Mouse (Mus musculus) midbrain, embryonic 16.5 days (tissue): ENCODE data around the gene Akr1e1. TPM values are rescaled to one million over a fixed set of nuclear protein-coding genes. Genes with fewer than 3 reads are reported as not detected.
"Not testable (repeated sequence)": the region's sequence is repeated elsewhere in the genome, so short reads cannot be mapped to it uniquely, and the experiment has no call there.

Experiments
- ATAC-seq: fragments of 200-750 bp; cut with Nextera tagmentation; 2 replicates; pipeline ENCODE4 v1.8.0; 2017; ENCODE audit warnings: moderate TSS enrichment
- H3K27ac ChIP-seq: fragments of 300-500 bp; sonication (generic); 2 replicates; pipeline ENCODE4 v1.5.1; 2014; ENCODE audit warnings: mild to moderate bottlenecking, low read length, mixed read lengths
- H3K27me3 ChIP-seq: fragments of 300-500 bp; sonication (generic); 2 replicates; pipeline ENCODE4 v1.6.1; 2014; ENCODE audit warnings: low read depth, low read length, mixed read lengths; ENCODE audit not compliant: control insufficient read depth, insufficient read depth
- H3K36me3 ChIP-seq: fragments of 300-500 bp; sonication (generic); 2 replicates; pipeline ENCODE4 v1.6.1; 2014; ENCODE audit warnings: mild to moderate bottlenecking, low read length, moderate library complexity, mixed read lengths; ENCODE audit not compliant: control insufficient read depth, insufficient read depth
- H3K4me1 ChIP-seq: fragments of 300-500 bp; sonication (generic); 2 replicates; pipeline ENCODE4 v1.6.1; 2014; ENCODE audit warnings: mild to moderate bottlenecking, low read length, mixed read lengths; ENCODE audit not compliant: control insufficient read depth, insufficient read depth
- H3K4me2 ChIP-seq: fragments of 300-500 bp; sonication (generic); 2 replicates; pipeline ENCODE4 v1.6.1; 2014; ENCODE audit warnings: mild to moderate bottlenecking, low read length, mixed read lengths
- H3K4me3 ChIP-seq: fragments of 300-500 bp; sonication (generic); 2 replicates; pipeline ENCODE4 v1.5.1; 2014; ENCODE audit warnings: low read depth, mild to moderate bottlenecking, low read length, moderate library complexity, mixed read lengths
- H3K9ac ChIP-seq: fragments of 300-500 bp; sonication (generic); 2 replicates; pipeline ENCODE4 v1.6.1; 2014; ENCODE audit warnings: low read depth, low read length, mixed read lengths
- H3K9me3 ChIP-seq: fragments of 300-500 bp; sonication (generic); replicated peaks from 2 replicates; pipeline ENCODE4 v1.6.1; 2014; ENCODE audit warnings: mild to moderate bottlenecking, low read length, mixed read lengths; ENCODE audit not compliant: control insufficient read depth, poor library complexity, severe bottlenecking
- WGBS: fragments of 180-500 bp; shearing (Covaris S2); extraction: QIAGEN DNeasy Blood & Tissue Kit; methylation state at CpG from one replicate; pipeline ENCODE4 v1.1.7; 2014; 5-methylcytosine and 5-hydroxymethylcytosine counted together
- polyA plus RNA-seq: library from polyadenylated mRNA; unstranded; fragments of >200 nt; fragmentation: Nextera tagmentation; extraction: Ambion mirVana; gene quantifications from 2 replicates; pipeline ENCODE4 v1.2.1, GENCODE M21; 2015

Gene Akr1e1
- 41.2 and 42.3 TPM in 2 replicates for polyA plus RNA-seq

DNA sequence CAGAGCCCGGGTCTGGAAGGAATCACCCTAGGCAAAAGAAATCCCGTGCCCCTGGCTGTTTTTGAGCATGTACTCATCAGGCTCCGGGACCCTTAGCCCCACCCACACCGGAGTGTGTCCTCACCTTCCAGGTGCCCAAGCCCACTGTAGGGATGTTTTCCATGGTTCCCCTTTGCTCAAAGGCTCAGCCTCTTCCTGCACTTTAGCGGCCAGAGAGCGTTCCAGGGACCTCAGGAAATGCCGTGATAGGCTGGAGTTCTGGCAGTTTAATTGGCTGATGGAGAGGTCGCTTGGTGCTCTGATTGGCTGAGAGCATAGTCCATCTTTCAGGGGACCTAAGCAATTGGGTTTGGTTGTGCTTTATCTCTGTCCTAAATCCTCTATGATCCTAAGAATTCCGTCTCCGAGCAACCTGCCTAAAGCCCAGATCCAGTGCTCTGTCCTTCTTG, at the start of gene Akr1e1:
TSS of gene Akr1e1 (minus strand) at position 214 of the 449 bp plus-strand sequence.
- WGBS = 5% methylated on average over 10 of the region's 10 CpGs
- no peaks in the 10 kb centered on the region; the same call in 1 of the 2 replicates for H3K4me1 ChIP-seq
- peaks cover 2% of the 10 kb centered on the region; the same call in 1 of the 2 replicates for H3K36me3 ChIP-seq
- H3K4me2 ChIP-seq = peak within 1 kb of the TSS; percentile 78
- ATAC-seq = peak; percentile 100
- H3K9me3 ChIP-seq = no peaks in the 10 kb centered on the region
- no peaks in the 10 kb centered on the region for H3K27me3 ChIP-seq
- H3K27ac ChIP-seq = peak within 1 kb of the TSS; percentile 87
- peak within 1 kb of the TSS; percentile 61 for H3K4me3 ChIP-seq
- H3K9ac ChIP-seq = peak within 1 kb of the TSS; percentile 70

DNA sequence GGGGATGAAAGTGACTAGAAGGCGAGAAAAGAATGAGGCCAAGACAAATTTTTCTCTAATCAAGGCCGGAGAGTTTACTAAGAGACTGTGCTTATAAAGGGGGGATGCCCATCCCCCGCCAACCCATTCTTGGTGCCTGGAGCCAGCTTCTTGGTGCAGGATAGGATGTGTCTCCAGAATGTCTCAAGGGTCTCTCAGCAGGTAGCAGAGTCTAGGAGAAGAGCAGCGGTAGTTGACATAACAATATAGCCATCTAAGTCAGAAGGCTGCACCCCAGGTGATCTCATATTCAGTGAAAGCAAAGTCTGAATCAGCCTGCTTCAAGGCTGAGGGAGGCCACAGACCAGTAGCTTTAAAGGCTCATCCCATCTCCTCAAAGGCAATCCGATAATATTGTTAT, 49.4 kb upstream of the Akr1e1 start:
- no peak for ATAC-seq
- no peaks in the 10 kb centered on the region for H3K36me3 ChIP-seq
- 86% methylated on average over 5 of the region's 5 CpGs for WGBS
- H3K27me3 ChIP-seq = no peaks in the 10 kb centered on the region
- H3K4me3 ChIP-seq = no peak overlapping the region
- H3K4me1 ChIP-seq = no peaks in the 10 kb centered on the region
- no peak overlapping the region for H3K27ac ChIP-seq
- no peak overlapping the region for H3K9ac ChIP-seq
- no peaks in the 10 kb centered on the region for H3K9me3 ChIP-seq
- H3K4me2 ChIP-seq = no peak overlapping the region

DNA sequence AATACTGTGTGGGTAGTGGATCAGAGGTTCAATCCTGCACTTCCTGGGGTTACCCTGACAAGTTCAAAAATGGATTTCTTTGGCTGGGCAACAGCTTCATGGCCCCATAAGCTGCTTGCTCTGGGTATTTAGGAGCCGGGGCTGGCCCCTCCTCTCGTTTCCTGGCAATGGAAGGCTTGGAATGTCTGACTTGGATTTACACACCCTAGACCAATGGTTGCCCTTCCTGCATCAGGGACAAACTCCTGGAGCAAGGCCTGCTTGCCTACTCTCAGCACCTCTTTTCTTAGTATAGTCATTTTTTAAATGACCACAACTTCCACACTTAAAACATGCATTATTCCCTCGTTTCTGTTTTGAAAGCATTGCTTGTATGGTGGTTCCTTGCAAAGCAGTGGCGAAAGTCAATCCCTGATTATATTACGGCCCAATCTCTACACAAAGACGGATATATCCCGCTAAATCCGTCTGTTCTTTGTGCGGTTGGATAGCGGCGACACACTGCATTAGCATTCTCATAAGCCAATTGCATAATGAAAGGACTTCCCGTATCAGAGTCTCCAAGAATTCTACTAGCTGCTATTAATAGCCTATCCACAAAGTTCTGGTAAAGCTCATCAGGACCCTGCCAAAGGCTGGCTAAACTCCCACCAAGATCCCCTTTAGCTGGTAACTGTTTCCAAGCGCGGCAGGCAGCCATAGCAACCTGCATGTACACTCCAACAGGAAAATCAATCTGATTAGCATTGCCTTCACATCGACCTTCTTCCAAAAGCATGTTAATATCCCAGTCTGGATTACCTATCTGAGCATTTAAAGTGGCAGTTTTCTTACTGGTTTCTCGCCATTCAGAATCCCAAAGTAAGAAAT, 47.5 kb upstream of the Akr1e1 start:
- H3K9me3 ChIP-seq = 0 out of 2 replicates have a peak, but pooled peaks cover 5% of the 10 kb centered on the region
- no peaks in the 10 kb centered on the region for H3K4me1 ChIP-seq
- peak; percentile 84 for ATAC-seq
- no peak overlapping the region for H3K9ac ChIP-seq
- H3K36me3 ChIP-seq = no peaks in the 10 kb centered on the region
- no peaks in the 10 kb centered on the region for H3K27me3 ChIP-seq
- WGBS = 65% methylated on average over 16 of the region's 16 CpGs
- H3K4me2 ChIP-seq = 0 out of 2 replicates have a peak overlapping the region, but pooled peaks have one; percentile 5
- H3K4me3 ChIP-seq = no peak overlapping the region
- H3K27ac ChIP-seq = no peak overlapping the region

DNA sequence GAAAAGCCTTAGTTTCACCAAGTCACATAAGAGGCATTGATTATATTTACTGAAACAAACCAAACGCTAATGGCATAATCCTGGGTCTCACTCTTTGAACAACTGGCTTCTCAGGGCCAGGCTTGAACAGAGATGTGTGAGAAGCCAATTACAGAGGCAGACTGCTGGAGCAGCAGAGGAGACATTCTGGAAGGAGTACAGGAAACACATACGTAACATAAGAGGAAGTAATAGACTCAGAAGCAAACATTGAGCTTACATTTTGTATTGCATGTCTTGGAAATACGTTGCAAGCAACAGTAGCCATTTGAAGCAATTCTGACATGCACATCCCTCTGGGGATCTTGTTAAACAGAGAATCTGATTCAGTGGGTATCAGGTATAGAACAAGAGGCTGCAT, 41.2 kb upstream of the Akr1e1 start:
- 72% methylated on average over 3 of the region's 3 CpGs for WGBS
- peak; percentile 62; the same call in 1 of the 2 replicates for ATAC-seq
- Histone ChIP-seq H3K27me3 (no peaks in the 10 kb centered on the region), H3K4me3 (no peak overlapping the region), H3K4me2 (no peak overlapping the region), H3K9me3 (0 out of 2 replicates have a peak, but pooled peaks cover 5% of the 10 kb centered on the region), H3K36me3 (no peaks in the 10 kb centered on the region), H3K27ac (no peak overlapping the region; the same call in 1 of the 2 replicates), H3K4me1 (no peaks in the 10 kb centered on the region), H3K9ac (no peak overlapping the region)

DNA sequence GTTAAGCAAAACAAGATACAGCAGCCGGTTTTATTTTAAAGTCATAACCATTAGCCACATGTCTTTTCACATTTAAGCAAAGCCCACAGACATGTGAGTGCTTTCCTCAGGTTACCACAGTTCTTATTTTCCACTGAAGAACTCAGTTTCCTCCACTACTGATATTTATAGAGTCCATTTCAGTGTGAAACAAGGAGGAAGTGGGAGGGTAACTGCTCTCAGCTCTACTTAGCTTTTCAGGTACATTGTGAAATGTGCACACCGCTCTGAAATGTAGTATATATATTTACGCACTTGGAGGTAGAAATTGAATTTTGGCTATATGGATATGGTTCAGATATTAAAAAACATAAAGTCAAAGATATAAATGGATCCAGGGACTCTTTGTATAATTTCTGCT, 36.3 kb upstream of the Akr1e1 start:
- no peak overlapping the region for H3K27ac ChIP-seq
- H3K27me3 ChIP-seq = no peaks in the 10 kb centered on the region
- H3K9me3 ChIP-seq = no peaks in the 10 kb centered on the region
- H3K36me3 ChIP-seq = no peaks in the 10 kb centered on the region
- ATAC-seq = no peak
- no peaks in the 10 kb centered on the region for H3K4me1 ChIP-seq
- WGBS = 94% methylated on average over 3 of the region's 3 CpGs
- no peak overlapping the region for H3K4me3 ChIP-seq
- no peak overlapping the region for H3K4me2 ChIP-seq
- no peak overlapping the region for H3K9ac ChIP-seq

DNA sequence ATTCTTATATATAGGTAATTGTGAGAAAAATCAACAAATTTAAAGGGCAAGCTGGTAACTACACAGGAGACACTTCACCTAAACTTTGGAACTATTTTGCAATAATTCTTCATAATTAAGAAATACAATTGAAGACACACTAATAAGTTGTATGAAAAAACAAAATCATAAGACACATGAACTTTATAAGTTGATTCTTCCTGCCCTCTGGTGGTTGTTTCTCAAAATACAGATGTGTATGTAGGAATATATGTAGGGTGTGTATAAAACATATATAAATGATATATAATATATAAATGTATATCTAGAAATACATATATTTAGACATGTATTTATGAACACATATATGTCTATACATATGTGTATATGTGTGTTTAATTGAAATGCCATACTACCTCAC, 1.9 kb upstream of the Akr1e1 start:
- no peak overlapping the region for H3K4me2 ChIP-seq
- no peak overlapping the region for H3K4me3 ChIP-seq
- H3K4me1 ChIP-seq = no peaks in the 10 kb centered on the region; the same call in 1 of the 2 replicates
- no peak overlapping the region for H3K9ac ChIP-seq
- no peak for ATAC-seq
- no peaks in the 10 kb centered on the region for H3K9me3 ChIP-seq
- no peaks in the 10 kb centered on the region for H3K27me3 ChIP-seq
- no peak overlapping the region for H3K27ac ChIP-seq
- H3K36me3 ChIP-seq = no peaks in the 10 kb centered on the region

DNA sequence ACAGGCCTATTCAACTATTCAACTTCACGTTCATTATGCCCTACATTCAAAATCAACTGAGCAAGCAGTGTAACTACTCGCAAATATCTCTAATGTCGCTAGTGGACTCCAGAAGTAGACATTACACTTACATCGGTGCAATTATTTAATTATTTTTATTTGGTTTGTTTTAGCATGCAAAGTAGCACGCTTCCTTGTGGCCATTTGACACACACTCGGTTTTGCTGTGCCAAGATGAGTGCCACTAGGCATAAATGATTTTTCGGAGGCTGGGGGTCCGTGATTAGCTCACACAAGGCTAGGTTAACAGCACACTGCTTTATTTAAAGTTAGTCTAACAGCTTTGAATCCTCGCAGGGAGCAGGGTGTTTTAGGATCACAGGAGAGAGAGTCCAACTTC, 444 bp downstream of the Akr1e1 start:
- Histone ChIP-seq H3K9me3 (no peaks in the 10 kb centered on the region), H3K27me3 (no peaks in the 10 kb centered on the region), H3K9ac (peak overlapping the region; percentile 68), H3K4me1 (no peaks in the 10 kb centered on the region; the same call in 1 of the 2 replicates), H3K36me3 (peaks cover 2% of the 10 kb centered on the region; the same call in 1 of the 2 replicates), H3K4me3 (peak overlapping the region; percentile 61), H3K27ac (peak overlapping the region; percentile 80), H3K4me2 (peak overlapping the region; percentile 78)
- no peak; the same call in 1 of the 2 replicates for ATAC-seq
- 17% methylated on average over 9 of the region's 9 CpGs for WGBS

DNA sequence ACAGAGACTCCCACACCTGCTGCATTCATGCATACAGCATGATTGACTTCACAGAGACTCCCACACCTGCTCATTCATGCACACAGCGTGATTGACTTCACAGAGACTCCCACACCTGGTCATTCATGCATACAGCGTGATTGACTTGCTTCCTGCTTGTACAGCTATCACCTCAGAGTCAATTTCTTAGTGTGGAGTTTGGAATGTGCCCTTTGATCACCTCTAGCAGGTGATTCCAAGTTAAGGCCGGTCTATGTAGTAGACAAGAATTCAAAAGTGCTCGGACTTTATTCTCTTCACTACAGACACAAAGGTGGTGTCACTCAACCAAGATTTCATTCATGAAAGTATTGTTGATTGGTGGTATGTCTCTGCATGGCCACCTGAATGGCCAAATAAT, 2.2 kb downstream of the Akr1e1 start:
- H3K27ac ChIP-seq = no peak overlapping the region
- H3K9ac ChIP-seq = no peak overlapping the region
- H3K4me2 ChIP-seq = no peak overlapping the region
- H3K4me1 ChIP-seq = no peaks in the 10 kb centered on the region; the same call in 1 of the 2 replicates
- H3K36me3 ChIP-seq = peaks cover 2% of the 10 kb centered on the region; the same call in 1 of the 2 replicates
- 89% methylated on average over 4 of the region's 4 CpGs for WGBS
- H3K9me3 ChIP-seq = no peaks in the 10 kb centered on the region
- no peaks in the 10 kb centered on the region for H3K27me3 ChIP-seq
- H3K4me3 ChIP-seq = no peak overlapping the region
- no peak for ATAC-seq

DNA sequence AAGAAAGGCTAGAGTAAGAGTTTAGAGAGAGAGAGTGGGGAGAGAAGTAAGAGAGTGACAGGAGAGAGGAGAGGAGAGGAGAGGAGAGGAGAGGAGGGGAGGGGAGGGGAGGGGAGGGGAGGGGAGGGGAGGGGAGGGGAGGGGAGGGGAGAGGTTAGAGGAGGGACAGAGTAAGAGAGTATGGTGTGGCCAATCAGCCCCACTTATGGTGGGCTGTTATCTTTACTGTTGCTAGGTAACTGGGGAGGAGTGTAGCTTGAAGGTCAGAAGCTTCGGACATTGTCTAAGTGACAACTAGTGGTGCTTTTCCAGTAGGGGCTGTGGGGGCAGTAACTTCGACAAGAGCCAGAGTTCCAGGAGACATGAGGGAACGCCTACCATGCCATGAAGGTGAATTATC, 5.5 kb downstream of the Akr1e1 start:
- 85% methylated on average over 3 of the region's 3 CpGs for WGBS
- H3K4me1 ChIP-seq = not testable (repeated sequence)

More for the DNA sequence above, 5.5 kb downstream of the Akr1e1 start:
- not testable (repeated sequence) for H3K4me2 ChIP-seq, H3K27ac ChIP-seq, H3K4me3 ChIP-seq, H3K36me3 ChIP-seq, ATAC-seq, H3K9ac ChIP-seq, H3K9me3 ChIP-seq, H3K27me3 ChIP-seq
